Mouse (Mus musculus) liver, embryonic 13.5 days (tissue): ENCODE data around the gene Pex11g. TPM values are rescaled to one million over a fixed set of nuclear protein-coding genes. Genes with fewer than 3 reads are reported as not detected.
A peak's percentile ranks its signal among the peaks of the same experiment; 100 is the strongest.

Experiments
- ATAC-seq: fragments of 200-750 bp; cut with Nextera tagmentation; 2 replicates; pipeline ENCODE4 v1.8.0; 2017; ENCODE audit warnings: low read depth, mild to moderate bottlenecking, moderate number of reproducible peaks, moderate library complexity
- DNase-seq: peaks from one replicate; pipeline ENCODE4 v3.0.0; 2022
- H3K27ac ChIP-seq: fragments of 300-500 bp; sonication (generic); 2 replicates; pipeline ENCODE4 v1.5.1; 2015; ENCODE audit warnings: moderate library complexity, mild to moderate bottlenecking, inconsistent platforms
- H3K27me3 ChIP-seq: fragments of 300-500 bp; sonication (generic); 2 replicates; pipeline ENCODE4 v1.6.1; 2015; ENCODE audit warnings: mild to moderate bottlenecking, inconsistent platforms
- H3K36me3 ChIP-seq: fragments of 300-500 bp; sonication (generic); 2 replicates; pipeline ENCODE4 v1.6.1; 2015; ENCODE audit warnings: mild to moderate bottlenecking, inconsistent platforms
- H3K4me1 ChIP-seq: fragments of 300-500 bp; sonication (generic); replicated peaks from 2 replicates; pipeline ENCODE4 v1.6.1; 2015; ENCODE audit warnings: inconsistent platforms
- H3K4me2 ChIP-seq: fragments of 300-500 bp; sonication (generic); 2 replicates; pipeline ENCODE4 v1.6.1; 2015; ENCODE audit warnings: inconsistent platforms, mild to moderate bottlenecking, moderate library complexity
- H3K4me3 ChIP-seq: fragments of 300-500 bp; sonication (generic); replicated peaks from 2 replicates; pipeline ENCODE4 v1.5.1; 2015; ENCODE audit warnings: mild to moderate bottlenecking, inconsistent platforms
- H3K9ac ChIP-seq: fragments of 300-500 bp; sonication (generic); 2 replicates; pipeline ENCODE4 v1.6.1; 2015; ENCODE audit warnings: mild to moderate bottlenecking, inconsistent platforms
- H3K9me3 ChIP-seq: fragments of 300-500 bp; sonication (generic); replicated peaks from 2 replicates; pipeline ENCODE4 v1.6.1; 2016; ENCODE audit warnings: inconsistent platforms
- WGBS: fragments of 180-500 bp; shearing (Covaris S2); methylation state at CpG from one replicate; pipeline ENCODE4 v1.1.7; 2015; ENCODE audit not compliant: insufficient replicate concordance; 5-methylcytosine and 5-hydroxymethylcytosine counted together
- polyA plus RNA-seq: library from polyadenylated mRNA; unstranded; fragments of >200 nt; fragmentation: Nextera tagmentation; extraction: Ambion mirVana; gene quantifications from 2 replicates; pipeline ENCODE4 v1.2.1, GENCODE M21; 2015

Pex11g gene
- polyA plus RNA-seq, 1 experiment from 2014 or later = 4.8 TPM

- Histone ChIP-seq H3K4me2 (peak overlapping the region; percentile 95), H3K9me3 (no peaks in the 10 kb centered on the region; the same call in 1 of the 2 replicates), H3K9ac (peak overlapping the region; percentile 93), H3K36me3 (peaks cover 20% of the 10 kb centered on the region), H3K4me1 (peaks cover 38% of the 10 kb centered on the region), H3K27ac (peak overlapping the region; percentile 85), H3K4me3 (peak overlapping the region; percentile 82), H3K27me3 (no peaks in the 10 kb centered on the region)
- WGBS = 3% methylated on average over 8 of the region's 8 CpGs
- ATAC-seq = no peak
- no peak for DNase-seq
Observed at GRCm38 (mm10) chr8:3499751-3500150, 32.3 kb upstream of the Pex11g start.

GRCm38 (mm10) chr8:3498583-3498982 lies 31.1 kb upstream of the Pex11g start:
- no peak for ATAC-seq
- H3K36me3 ChIP-seq = peaks cover 18% of the 10 kb centered on the region

GRCm38 (mm10) chr8:3496428-3496748 lies 28.9 kb upstream of the Pex11g start:
- Histone ChIP-seq H3K36me3 (peaks cover 18% of the 10 kb centered on the region), H3K4me1 (peaks cover 49% of the 10 kb centered on the region), H3K4me2 (no peak overlapping the region), H3K27ac (no peak overlapping the region), H3K9ac (no peak overlapping the region), H3K9me3 (no peaks in the 10 kb centered on the region; the same call in 1 of the 2 replicates), H3K4me3 (no peak overlapping the region), H3K27me3 (peaks cover 15% of the 10 kb centered on the region; the same call in 1 of the 2 replicates)
- ATAC-seq = no peak
- 87% methylated on average over 15 of the region's 15 CpGs for WGBS
- no peak for DNase-seq

More at GRCm38 (mm10) chr8:3498583-3498982, 31.1 kb upstream of the Pex11g start:
- Histone ChIP-seq H3K4me2 (no peak overlapping the region), H3K27me3 (no peaks in the 10 kb centered on the region), H3K9ac (no peak overlapping the region), H3K4me1 (peaks cover 49% of the 10 kb centered on the region), H3K9me3 (no peaks in the 10 kb centered on the region; the same call in 1 of the 2 replicates), H3K27ac (no peak overlapping the region), H3K4me3 (no peak overlapping the region)
- 77% methylated on average over 3 of the region's 3 CpGs for WGBS
- no peak for DNase-seq

- Histone ChIP-seq H3K4me2 (no peak overlapping the region), H3K36me3 (peaks cover 18% of the 10 kb centered on the region), H3K27ac (no peak overlapping the region), H3K4me3 (no peak overlapping the region), H3K9ac (no peak overlapping the region), H3K27me3 (peaks cover 15% of the 10 kb centered on the region; the same call in 1 of the 2 replicates), H3K9me3 (no peaks in the 10 kb centered on the region; the same call in 1 of the 2 replicates), H3K4me1 (peaks cover 43% of the 10 kb centered on the region)
- 84% methylated on average over 44 of the region's 44 CpGs for WGBS
- no peak for DNase-seq
- ATAC-seq = no peak
Observed at GRCm38 (mm10) chr8:3495578-3496427, 28.3 kb upstream of the Pex11g start.

- 20% methylated on average over 6 of the region's 6 CpGs for WGBS
- Histone ChIP-seq H3K9ac (peak overlapping the region; percentile 83), H3K9me3 (no peaks in the 10 kb centered on the region; the same call in 1 of the 2 replicates), H3K4me1 (peaks cover 31% of the 10 kb centered on the region), H3K36me3 (peaks cover 18% of the 10 kb centered on the region), H3K27ac (no peak overlapping the region), H3K27me3 (peaks cover 15% of the 10 kb centered on the region; the same call in 1 of the 2 replicates), H3K4me2 (peak overlapping the region; percentile 86), H3K4me3 (peak overlapping the region; percentile 72)
- no peak for ATAC-seq
- no peak for DNase-seq
Observed at GRCm38 (mm10) chr8:3493845-3494208, 26.3 kb upstream of the Pex11g start.

GRCm38 (mm10) chr8:3492901-3493844 lies 25.7 kb upstream of the Pex11g start, which contains the start of gene Zfp358:
Zfp358 (plus strand) TSS chr8:3493138.
- peak within 1 kb of the TSS; percentile 86 for H3K4me2 ChIP-seq
- peaks cover 15% of the 10 kb centered on the region; the same call in 1 of the 2 replicates for H3K27me3 ChIP-seq
- H3K36me3 ChIP-seq = peaks cover 18% of the 10 kb centered on the region
- H3K4me3 ChIP-seq = peak within 1 kb of the TSS; percentile 72
- no peaks in the 10 kb centered on the region; the same call in 1 of the 2 replicates for H3K9me3 ChIP-seq
- peaks cover 31% of the 10 kb centered on the region for H3K4me1 ChIP-seq
- peak; percentile 52 for DNase-seq
- ATAC-seq = peak; percentile 75
- no peak within 1 kb of the TSS for H3K27ac ChIP-seq
- WGBS = under 1% methylated on average over 64 of the region's 64 CpGs
- H3K9ac ChIP-seq = peak within 1 kb of the TSS; percentile 83

GRCm38 (mm10) chr8:3485192-3485591 lies 17.7 kb upstream of the Pex11g start:
- H3K27me3 ChIP-seq = peaks cover 4% of the 10 kb centered on the region; the same call in 1 of the 2 replicates
- H3K4me2 ChIP-seq = no peak overlapping the region
- no peak overlapping the region for H3K9ac ChIP-seq
- no peak overlapping the region for H3K4me3 ChIP-seq
- DNase-seq (no peak), ATAC-seq (no peak)
- no peaks in the 10 kb centered on the region for H3K9me3 ChIP-seq
- peaks cover 4% of the 10 kb centered on the region for H3K4me1 ChIP-seq
- H3K27ac ChIP-seq = no peak overlapping the region
- H3K36me3 ChIP-seq = no peaks in the 10 kb centered on the region
- 23% methylated on average over 5 of the region's 5 CpGs for WGBS

GRCm38 (mm10) chr8:3483546-3483945 lies 16.1 kb upstream of the Pex11g start:
- Histone ChIP-seq H3K4me3 (no peak overlapping the region), H3K9ac (no peak overlapping the region), H3K27ac (no peak overlapping the region), H3K27me3 (peaks cover 4% of the 10 kb centered on the region; the same call in 1 of the 2 replicates), H3K36me3 (no peaks in the 10 kb centered on the region), H3K4me2 (no peak overlapping the region), H3K9me3 (no peaks in the 10 kb centered on the region), H3K4me1 (peaks cover 4% of the 10 kb centered on the region)
- no peak for DNase-seq
- WGBS = 34% methylated on average over 7 of the region's 7 CpGs
- ATAC-seq = no peak

GRCm38 (mm10) chr8:3482240-3482740 lies 14.8 kb upstream of the Pex11g start:
- Histone ChIP-seq H3K27me3 (peaks cover 14% of the 10 kb centered on the region), H3K4me3 (no peak overlapping the region), H3K36me3 (no peaks in the 10 kb centered on the region), H3K4me2 (no peak overlapping the region), H3K9ac (no peak overlapping the region), H3K4me1 (peaks cover 4% of the 10 kb centered on the region), H3K27ac (no peak overlapping the region), H3K9me3 (no peaks in the 10 kb centered on the region)
- DNase-seq (peak; percentile 20), ATAC-seq (no peak)
- WGBS = 67% methylated on average over 22 of the region's 22 CpGs

GRCm38 (mm10) chr8:3481605-3482004 lies 14.1 kb upstream of the Pex11g start:
- Histone ChIP-seq H3K4me2 (no peak overlapping the region), H3K4me3 (no peak overlapping the region), H3K27ac (no peak overlapping the region), H3K27me3 (peaks cover 12% of the 10 kb centered on the region), H3K9ac (no peak overlapping the region), H3K36me3 (no peaks in the 10 kb centered on the region), H3K9me3 (no peaks in the 10 kb centered on the region), H3K4me1 (peaks cover 4% of the 10 kb centered on the region)
- 37% methylated on average over 5 of the region's 5 CpGs for WGBS
- no peak for DNase-seq
- ATAC-seq = peak; percentile 26; the same call in 1 of the 2 replicates
